Mouse (Mus musculus): ENCODE data around the gene Plg. TPM values are rescaled to one million over a fixed set of nuclear protein-coding genes. Genes with fewer than 3 reads are reported as not detected.

Plg gene
- polyA plus RNA-seq (2016; fragmentation: Nextera tagmentation; extraction: Ambion mirVana) = 0.09 TPM in 1 of 2 replicates, not detected in the other

GRCm38 (mm10) chr17:12377981-12378705, at the start of gene Plg:
Plg (plus strand) TSS chr17:12378608.
- WGBS = 94% methylated on average over 11 of the region's 11 CpGs
- Histone ChIP-seq H3K4me1 (no peaks in the 10 kb centered on the region), H3K9me3 (replicated peaks) (no peaks in the 10 kb centered on the region), H3K27ac (no peak within 1 kb of the TSS), H3K4me3 (no peak within 1 kb of the TSS), H3K36me3 (no peaks in the 10 kb centered on the region), H3K27me3 (ENCODE audit: low read depth, poor library complexity, severe bottlenecking) (no peaks in the 10 kb centered on the region)
- DNase-seq (ENCODE audit: low spot score) = no peak

- H3K27me3 ChIP-seq (ENCODE audit: low read depth, poor library complexity, severe bottlenecking) = no peaks in the 10 kb centered on the region
- WGBS = 71% methylated on average over 6 of the region's 6 CpGs
- H3K4me3 ChIP-seq = no peak overlapping the region
- DNase-seq (ENCODE audit: low spot score) = no peak
- no peaks in the 10 kb centered on the region for H3K4me1 ChIP-seq
- no peak overlapping the region for H3K27ac ChIP-seq
- H3K9me3 ChIP-seq (replicated peaks) = no peaks in the 10 kb centered on the region
- H3K36me3 ChIP-seq = no peaks in the 10 kb centered on the region
These were observed 43.3 kb upstream of the Plg start for GRCm38 (mm10) chr17:12335115-12335514.

DNA sequence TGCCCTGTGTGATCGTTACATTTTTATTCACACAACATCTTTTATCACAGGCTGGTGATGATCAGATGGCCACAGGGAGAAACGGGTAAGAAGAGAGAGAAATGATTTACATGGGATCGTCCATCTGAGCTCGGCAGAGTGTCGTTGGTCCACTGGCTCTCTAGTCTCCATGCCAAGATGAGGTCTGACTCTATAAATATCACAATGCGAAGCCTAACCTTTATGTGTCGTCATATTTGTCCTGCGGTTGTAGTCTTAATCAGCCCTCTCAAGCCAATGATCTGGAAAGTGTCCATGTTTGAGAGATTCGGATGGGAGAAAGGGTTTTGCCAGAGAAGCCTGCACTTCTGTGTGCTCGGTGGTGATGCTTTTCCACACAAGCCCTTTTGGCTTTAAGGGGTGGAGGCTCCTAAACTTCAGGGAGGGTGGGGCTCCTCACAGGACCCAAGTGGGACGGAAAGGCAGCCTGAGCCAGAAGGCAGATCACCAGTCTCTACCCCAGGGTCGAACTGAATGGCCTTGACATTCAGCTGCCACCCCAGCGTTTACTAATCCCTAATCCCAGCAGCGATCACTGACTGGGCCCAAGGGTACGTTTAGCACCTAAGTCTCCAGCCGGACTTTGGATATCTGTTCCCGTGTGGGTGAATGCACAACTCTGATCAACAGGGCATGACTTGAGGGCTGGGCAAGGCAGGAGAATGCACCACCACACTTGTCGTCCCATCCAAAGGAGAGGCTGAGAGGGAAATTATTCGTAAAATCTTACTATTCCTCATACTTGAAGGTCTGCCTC, 42.1 kb upstream of the Plg start:
- Histone ChIP-seq H3K27ac (no peak overlapping the region), H3K27me3 (ENCODE audit: low read depth, poor library complexity, severe bottlenecking) (no peaks in the 10 kb centered on the region), H3K4me1 (no peaks in the 10 kb centered on the region), H3K36me3 (no peaks in the 10 kb centered on the region), H3K4me3 (no peak overlapping the region), H3K9me3 (replicated peaks) (no peaks in the 10 kb centered on the region)
- DNase-seq (ENCODE audit: low spot score) = no peak
- WGBS = 87% methylated on average over 19 of the region's 19 CpGs

- Histone ChIP-seq H3K27ac (no peak overlapping the region), H3K4me1 (no peaks in the 10 kb centered on the region), H3K36me3 (no peaks in the 10 kb centered on the region), H3K4me3 (no peak overlapping the region), H3K9me3 (replicated peaks) (no peaks in the 10 kb centered on the region), H3K27me3 (ENCODE audit: low read depth, poor library complexity, severe bottlenecking) (no peaks in the 10 kb centered on the region)
- no peak for DNase-seq (ENCODE audit: low spot score)
- WGBS = 84% methylated on average over 4 of the region's 4 CpGs
These were observed 41.3 kb upstream of the Plg start for GRCm38 (mm10) chr17:12337156-12337555.

DNA sequence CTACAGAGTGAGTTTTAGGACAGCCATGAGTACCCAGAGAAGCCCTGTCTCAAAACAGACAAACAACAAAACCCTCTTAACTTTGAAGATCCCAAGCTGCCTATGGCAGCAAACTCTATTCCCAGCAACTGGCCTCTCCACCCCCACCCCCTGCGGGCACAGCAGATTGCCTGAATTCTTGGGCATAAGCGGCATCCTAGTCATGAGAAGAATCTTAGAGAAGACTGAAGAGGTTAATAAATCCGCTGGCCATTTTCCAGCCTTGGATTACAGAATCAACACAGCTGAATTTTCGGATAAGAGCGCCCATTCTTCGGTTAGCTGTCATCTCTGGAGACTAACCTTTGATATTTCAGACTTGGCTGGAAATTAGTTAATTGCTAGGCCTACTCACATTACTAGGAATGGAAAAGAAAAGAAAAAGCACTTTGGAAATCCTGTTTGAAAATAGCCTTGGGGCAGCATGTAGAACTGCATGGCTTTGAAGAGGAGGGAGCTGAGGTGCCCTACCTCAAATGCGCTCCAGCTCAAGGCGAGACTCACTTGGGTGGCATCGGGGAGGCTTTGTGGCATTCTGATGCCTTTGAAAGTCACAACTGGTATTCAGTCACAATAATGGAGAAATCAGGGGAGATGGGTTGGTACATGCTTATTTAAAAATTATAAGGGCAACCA, 34.6 kb upstream of the Plg start:
- no peak for DNase-seq (ENCODE audit: low spot score)
- Histone ChIP-seq H3K4me1 (no peaks in the 10 kb centered on the region), H3K27ac (no peak overlapping the region), H3K36me3 (no peaks in the 10 kb centered on the region), H3K4me3 (no peak overlapping the region), H3K27me3 (ENCODE audit: low read depth, poor library complexity, severe bottlenecking) (no peaks in the 10 kb centered on the region), H3K9me3 (replicated peaks) (0 out of 2 replicates have a peak, but pooled peaks cover 2% of the 10 kb centered on the region)
- WGBS = 86% methylated on average over 9 of the region's 9 CpGs

GRCm38 (mm10) chr17:12347462-12347861, 30.9 kb upstream of the Plg start:
- Histone ChIP-seq H3K27ac (no peak overlapping the region), H3K4me1 (no peaks in the 10 kb centered on the region), H3K9me3 (replicated peaks) (0 out of 2 replicates have a peak, but pooled peaks cover 2% of the 10 kb centered on the region), H3K36me3 (no peaks in the 10 kb centered on the region), H3K27me3 (ENCODE audit: low read depth, poor library complexity, severe bottlenecking) (no peaks in the 10 kb centered on the region), H3K4me3 (no peak overlapping the region)
- DNase-seq (ENCODE audit: low spot score) = no peak
- WGBS = 90% methylated on average over 1 of the region's 1 CpGs

GRCm38 (mm10) chr17:12351564-12351963, 26.8 kb upstream of the Plg start:
- Histone ChIP-seq H3K27ac (no peak overlapping the region), H3K4me1 (no peaks in the 10 kb centered on the region), H3K4me3 (no peak overlapping the region), H3K27me3 (ENCODE audit: low read depth, poor library complexity, severe bottlenecking) (no peaks in the 10 kb centered on the region), H3K36me3 (no peaks in the 10 kb centered on the region), H3K9me3 (replicated peaks) (no peaks in the 10 kb centered on the region)
- 90% methylated on average over 6 of the region's 6 CpGs for WGBS
- no peak for DNase-seq (ENCODE audit: low spot score)

GRCm38 (mm10) chr17:12352781-12353180, 25.6 kb upstream of the Plg start:
- no peaks in the 10 kb centered on the region for H3K9me3 ChIP-seq (replicated peaks)

DNA sequence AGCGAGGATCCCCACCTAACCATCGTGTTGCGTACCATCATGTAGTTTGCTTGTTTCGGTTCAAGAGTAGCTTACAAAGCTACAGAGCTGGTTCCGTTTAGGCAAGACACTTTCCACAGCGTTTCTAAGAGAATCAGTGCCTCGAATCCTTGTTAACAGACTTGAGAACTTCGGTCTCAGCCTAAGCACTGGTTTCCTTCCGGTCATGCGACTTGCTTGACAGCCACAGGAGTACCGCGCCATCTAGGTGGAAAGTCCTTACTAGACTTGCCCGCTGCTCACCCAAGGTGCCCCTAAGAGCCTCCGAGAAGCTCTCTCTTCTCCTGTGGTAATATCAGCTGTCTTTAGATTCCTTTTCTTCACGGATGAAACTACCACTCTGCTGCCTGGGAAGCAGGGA, 18.5 kb upstream of the Plg start:
- Histone ChIP-seq H3K27me3 (ENCODE audit: low read depth, poor library complexity, severe bottlenecking) (no peaks in the 10 kb centered on the region), H3K4me1 (no peaks in the 10 kb centered on the region), H3K36me3 (no peaks in the 10 kb centered on the region), H3K27ac (no peak overlapping the region), H3K4me3 (no peak overlapping the region), H3K9me3 (replicated peaks) (no peaks in the 10 kb centered on the region)
- DNase-seq (ENCODE audit: low spot score) = no peak
- 89% methylated on average over 15 of the region's 15 CpGs for WGBS

More at GRCm38 (mm10) chr17:12352781-12353180, 25.6 kb upstream of the Plg start:
- Histone ChIP-seq H3K36me3 (no peaks in the 10 kb centered on the region), H3K4me3 (no peak overlapping the region), H3K4me1 (no peaks in the 10 kb centered on the region), H3K27ac (no peak overlapping the region), H3K27me3 (ENCODE audit: low read depth, poor library complexity, severe bottlenecking) (no peaks in the 10 kb centered on the region)
- DNase-seq (ENCODE audit: low spot score) = no peak
- 85% methylated on average over 1 of the region's 1 CpGs for WGBS

DNA sequence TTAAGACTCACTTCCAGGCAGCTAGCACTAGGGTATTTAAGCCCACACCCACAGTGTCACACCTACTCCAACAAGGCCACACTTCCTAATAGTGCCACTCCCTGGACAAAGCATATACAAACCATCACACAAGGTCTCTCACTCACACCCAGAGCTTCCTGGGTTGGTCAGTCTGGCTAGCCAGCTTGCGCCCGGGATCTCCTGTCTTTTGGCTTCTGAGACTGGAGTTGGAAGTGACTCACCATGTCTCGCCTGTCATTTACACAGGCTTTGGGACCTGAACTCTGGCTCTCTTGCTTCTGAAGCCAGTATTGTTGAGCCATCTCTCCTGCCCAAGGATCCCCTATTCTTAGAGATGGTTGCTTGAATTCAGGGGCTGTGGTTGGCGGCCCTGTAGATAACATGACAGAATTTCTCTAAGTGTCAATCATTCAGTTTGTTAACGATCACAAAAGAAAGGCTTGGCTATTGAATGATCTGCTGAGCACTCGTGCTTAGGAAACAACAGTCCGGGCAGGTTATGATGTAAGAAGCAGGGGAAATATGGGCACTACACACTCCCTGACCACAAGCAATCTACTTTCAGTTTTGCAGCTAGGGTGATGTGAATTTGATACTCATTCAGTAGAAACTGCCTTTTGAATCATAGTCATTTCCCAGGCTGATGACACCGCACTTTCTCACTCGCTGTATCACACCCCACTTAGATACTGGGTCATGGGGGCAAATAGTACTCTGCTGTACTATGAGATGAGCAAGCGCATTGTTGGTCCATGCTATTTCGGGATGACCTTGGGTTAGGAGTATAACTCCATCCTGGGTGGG, 14.6 kb upstream of the Plg start:
- Histone ChIP-seq H3K9me3 (replicated peaks) (no peaks in the 10 kb centered on the region), H3K4me1 (peaks cover 6% of the 10 kb centered on the region; the same call in 1 of the 2 replicates), H3K27me3 (ENCODE audit: low read depth, poor library complexity, severe bottlenecking) (no peaks in the 10 kb centered on the region), H3K27ac (no peak overlapping the region), H3K36me3 (no peaks in the 10 kb centered on the region), H3K4me3 (no peak overlapping the region)
- 91% methylated on average over 11 of the region's 11 CpGs for WGBS
- no peak for DNase-seq (ENCODE audit: low spot score)

DNA sequence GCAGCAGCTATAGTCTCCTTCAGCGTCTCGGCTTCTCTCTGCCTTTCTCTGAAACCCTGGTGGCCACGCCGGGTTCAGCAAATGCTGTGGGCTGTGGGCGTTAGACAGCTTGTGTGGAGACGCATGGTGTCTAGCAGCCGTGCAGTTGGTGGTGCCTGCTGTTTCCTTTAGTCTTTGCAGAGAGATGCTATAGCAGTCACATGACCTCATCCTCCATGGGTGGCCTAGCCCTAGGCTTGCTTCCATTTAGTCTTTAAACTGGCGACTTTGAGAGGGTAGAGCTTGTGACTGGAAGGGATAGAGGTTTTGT, 14.0 kb upstream of the Plg start:
- no peaks in the 10 kb centered on the region for H3K27me3 ChIP-seq (ENCODE audit: low read depth, poor library complexity, severe bottlenecking)
- no peaks in the 10 kb centered on the region for H3K36me3 ChIP-seq
- WGBS = 72% methylated on average over 8 of the region's 8 CpGs
- no peak overlapping the region for H3K27ac ChIP-seq
- no peaks in the 10 kb centered on the region for H3K9me3 ChIP-seq (replicated peaks)
- H3K4me3 ChIP-seq = no peak overlapping the region
- peaks cover 6% of the 10 kb centered on the region; the same call in 1 of the 2 replicates for H3K4me1 ChIP-seq
- no peak for DNase-seq (ENCODE audit: low spot score)

- Histone ChIP-seq H3K27ac (peak overlapping the region; percentile 30; the same call in 1 of the 2 replicates), H3K4me1 (peaks cover 13% of the 10 kb centered on the region; the same call in 1 of the 2 replicates), H3K27me3 (ENCODE audit: low read depth, poor library complexity, severe bottlenecking) (no peaks in the 10 kb centered on the region), H3K9me3 (replicated peaks) (no peaks in the 10 kb centered on the region), H3K36me3 (no peaks in the 10 kb centered on the region), H3K4me3 (no peak overlapping the region)
- DNase-seq (ENCODE audit: low spot score) = peak; percentile 56
- WGBS = 39% methylated on average over 5 of the region's 5 CpGs
These were observed 11.0 kb upstream of the Plg start for GRCm38 (mm10) chr17:12367373-12367930.

Data from limb, embryonic 10.5 days (tissue).